19 mouse cellular contexts compared by ENCODE assay signal in the genomic region with DNA sequence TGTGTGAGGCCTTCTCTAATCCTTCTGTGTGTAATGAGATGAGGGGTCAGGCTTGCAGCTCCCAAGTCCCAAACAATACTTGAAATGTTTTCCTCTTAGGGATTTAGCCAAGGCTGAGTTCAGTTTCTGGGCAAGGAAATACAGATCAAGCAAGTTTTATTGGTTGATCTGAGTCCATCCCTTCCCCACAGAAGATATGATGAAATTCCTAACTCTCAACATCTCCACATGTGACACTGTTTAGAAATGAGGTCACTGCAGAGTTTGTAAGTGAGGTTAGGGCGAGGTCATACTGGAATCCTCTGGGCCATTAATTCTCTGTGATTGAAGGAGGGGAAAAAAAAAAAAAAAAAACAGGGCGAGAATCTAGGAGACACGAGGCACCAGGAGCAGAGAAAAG.
DNase-seq lines count a peak whose midpoint lies in the region; ATAC-seq and TF ChIP-seq lines count a peak whose summit lies in the region.
"Had no signal": no experiment of that assay in that cellular context is flagged by ENCODE, and none has a peak within 500 bp of the region (broad histone marks: within the 10 kb centered on the region; RNA-seq: fewer than 3 reads in every experiment).

No protein-coding gene starts in this region.

- H3K4me3 ChIP-seq in embryonic facial prominence, embryonic 14.5 days (ENCODE audit: low read depth, low read length): no peak overlapping the region
- no peak overlapping the region for H3K4me3 ChIP-seq in embryonic facial prominence, embryonic 10.5 days
- H3K4me3 ChIP-seq in kidney, embryonic 14.5 days (ENCODE audit: low read length): no peak overlapping the region
- no peak overlapping the region for H3K4me3 ChIP-seq in midbrain, embryonic 11.5 days (ENCODE audit: low read depth, low read length)
- H3K4me3 ChIP-seq in midbrain, postnatal 0 days (ENCODE audit: low read depth, low read length): no peak overlapping the region
- H3K4me3 ChIP-seq: embryonic facial prominence, embryonic 13.5 days; forebrain, embryonic 12.5 days; hindbrain, embryonic 10.5 days; limb, embryonic 10.5 days; midbrain, embryonic 15.5 days; neural tube, embryonic 12.5 days; stomach, embryonic 15.5 days had no signal

- 54% methylated on average over 3 of the region's 3 CpGs for WGBS in embryonic facial prominence, embryonic 14.5 days
- 58% methylated on average over 3 of the region's 3 CpGs for WGBS in embryonic facial prominence, embryonic 10.5 days
- 8% methylated on average over 3 of the region's 3 CpGs for WGBS in kidney, embryonic 14.5 days
- WGBS in midbrain, embryonic 11.5 days: 62% methylated on average over 3 of the region's 3 CpGs
- 67% methylated on average over 3 of the region's 3 CpGs for WGBS in midbrain, postnatal 0 days

- H3K4me2 ChIP-seq in embryonic facial prominence, embryonic 14.5 days (ENCODE audit: low read depth, low read length): no peak overlapping the region
- no peak overlapping the region for H3K4me2 ChIP-seq in kidney, embryonic 14.5 days (replicated peaks; ENCODE audit: low read depth, low read length)
- H3K4me2 ChIP-seq in midbrain, embryonic 11.5 days: no peak overlapping the region
- H3K4me2 ChIP-seq in midbrain, postnatal 0 days (ENCODE audit: low read depth, low read length, poor library complexity, severe bottlenecking): no peak overlapping the region
- H3K4me2 ChIP-seq: embryonic facial prominence, embryonic 13.5 days; forebrain, embryonic 12.5 days; midbrain, embryonic 15.5 days; neural tube, embryonic 12.5 days; stomach, embryonic 15.5 days had no signal

- TF ChIP-seq CTCF in midbrain, postnatal 0 days (IDR thresholded peaks at IDR 0.05): no peak

- peak; percentile 26 for DNase-seq in embryonic facial prominence, embryonic 14.5 days (ENCODE audit: low spot score)
- DNase-seq in embryonic facial prominence, embryonic 10.5 days (ENCODE audit: low spot score): no peak
- no peak for DNase-seq in kidney, adult 9 months
- DNase-seq in midbrain, embryonic 11.5 days (ENCODE audit: low spot score, missing footprints): peak; percentile 75
- DNase-seq in midbrain, postnatal 0 days (ENCODE audit: low spot score): no peak
- DNase-seq in ovary, postnatal 36 days (ENCODE audit: low spot score): no peak
- no peak for DNase-seq in right cerebral cortex, postnatal 4 days
- DNase-seq: adrenal gland, adult 8-10 months; cerebellum, adult 2 months; thymus, postnatal 14 days had no signal

- H3K9ac ChIP-seq in embryonic facial prominence, embryonic 14.5 days (ENCODE audit: low read depth, low read length): no peak overlapping the region
- no peak overlapping the region for H3K9ac ChIP-seq in kidney, embryonic 14.5 days (ENCODE audit: low read depth, low read length)
- H3K9ac ChIP-seq in midbrain, embryonic 11.5 days (ENCODE audit: low read length): no peak overlapping the region
- no peak overlapping the region for H3K9ac ChIP-seq in midbrain, postnatal 0 days (replicated peaks; ENCODE audit: low read length, poor library complexity, severe bottlenecking)
- H3K9ac ChIP-seq: embryonic facial prominence, embryonic 13.5 days; forebrain, embryonic 12.5 days; liver, embryonic 14.5 days; midbrain, embryonic 15.5 days; neural tube, embryonic 12.5 days; stomach, embryonic 15.5 days had no signal

- no peaks in the 10 kb centered on the region for H3K9me3 ChIP-seq in embryonic facial prominence, embryonic 14.5 days (ENCODE audit: control insufficient read depth, low read length)
- H3K9me3 ChIP-seq in embryonic facial prominence, embryonic 10.5 days: no peaks in the 10 kb centered on the region
- H3K9me3 ChIP-seq in kidney, embryonic 14.5 days (ENCODE audit: control insufficient read depth, low read length): no peaks in the 10 kb centered on the region
- no peaks in the 10 kb centered on the region for H3K9me3 ChIP-seq in midbrain, embryonic 11.5 days (ENCODE audit: control insufficient read depth, low read length)
- no peaks in the 10 kb centered on the region for H3K9me3 ChIP-seq in midbrain, postnatal 0 days (ENCODE audit: low read length)
- H3K9me3 ChIP-seq: embryonic facial prominence, embryonic 13.5 days; forebrain, embryonic 12.5 days; hindbrain, embryonic 10.5 days; limb, embryonic 10.5 days; midbrain, embryonic 15.5 days; neural tube, embryonic 12.5 days; stomach, embryonic 15.5 days had no signal

- no peaks in the 10 kb centered on the region for H3K4me1 ChIP-seq in embryonic facial prominence, embryonic 14.5 days (ENCODE audit: control insufficient read depth, insufficient read depth, low read length)
- H3K4me1 ChIP-seq in embryonic facial prominence, embryonic 10.5 days: no peaks in the 10 kb centered on the region
- 0 out of 2 replicates have a peak, but pooled peaks cover 4% of the 10 kb centered on the region for H3K4me1 ChIP-seq in kidney, embryonic 14.5 days (ENCODE audit: control insufficient read depth, insufficient read depth, low read length)
- no peaks in the 10 kb centered on the region for H3K4me1 ChIP-seq in midbrain, embryonic 11.5 days (ENCODE audit: control insufficient read depth, insufficient read depth, low read length)
- H3K4me1 ChIP-seq in midbrain, postnatal 0 days (ENCODE audit: insufficient read depth, low read length): no peaks in the 10 kb centered on the region
- H3K4me1 ChIP-seq: embryonic facial prominence, embryonic 13.5 days; forebrain, embryonic 12.5 days; hindbrain, embryonic 10.5 days; limb, embryonic 10.5 days; midbrain, embryonic 15.5 days; neural tube, embryonic 12.5 days; stomach, embryonic 15.5 days had no signal

- H3K27me3 ChIP-seq in embryonic facial prominence, embryonic 14.5 days (replicated peaks; ENCODE audit: control insufficient read depth, insufficient read depth, low read length): no peaks in the 10 kb centered on the region
- H3K27me3 ChIP-seq in embryonic facial prominence, embryonic 10.5 days (replicated peaks; ENCODE audit: low read depth, poor library complexity, severe bottlenecking): no peaks in the 10 kb centered on the region
- H3K27me3 ChIP-seq in kidney, embryonic 14.5 days (ENCODE audit: control insufficient read depth, insufficient read depth, low read length): no peaks in the 10 kb centered on the region
- no peaks in the 10 kb centered on the region for H3K27me3 ChIP-seq in midbrain, embryonic 11.5 days (ENCODE audit: control insufficient read depth, insufficient read depth, low read length)
- no peaks in the 10 kb centered on the region for H3K27me3 ChIP-seq in midbrain, postnatal 0 days (ENCODE audit: insufficient read depth, low read length)
- H3K27me3 ChIP-seq: embryonic facial prominence, embryonic 13.5 days; forebrain, embryonic 12.5 days; midbrain, embryonic 15.5 days; neural tube, embryonic 12.5 days; stomach, embryonic 15.5 days had no signal

- H3K36me3 ChIP-seq in embryonic facial prominence, embryonic 14.5 days (ENCODE audit: control insufficient read depth, insufficient read depth, low read length): no peaks in the 10 kb centered on the region
- H3K36me3 ChIP-seq in embryonic facial prominence, embryonic 10.5 days (replicated peaks): no peaks in the 10 kb centered on the region
- no peaks in the 10 kb centered on the region for H3K36me3 ChIP-seq in kidney, embryonic 14.5 days (ENCODE audit: control insufficient read depth, insufficient read depth, low read length)
- no peaks in the 10 kb centered on the region for H3K36me3 ChIP-seq in midbrain, embryonic 11.5 days (ENCODE audit: control insufficient read depth, insufficient read depth, low read length)
- H3K36me3 ChIP-seq in midbrain, postnatal 0 days (ENCODE audit: insufficient read depth, low read length): no peaks in the 10 kb centered on the region
- H3K36me3 ChIP-seq: embryonic facial prominence, embryonic 13.5 days; forebrain, embryonic 12.5 days; hindbrain, embryonic 10.5 days; limb, embryonic 10.5 days; midbrain, embryonic 15.5 days; neural tube, embryonic 12.5 days; stomach, embryonic 15.5 days had no signal

- no peak overlapping the region for H3K27ac ChIP-seq in embryonic facial prominence, embryonic 14.5 days (replicated peaks; ENCODE audit: low read depth, low read length)
- H3K27ac ChIP-seq in embryonic facial prominence, embryonic 10.5 days (replicated peaks): no peak overlapping the region
- no peak overlapping the region for H3K27ac ChIP-seq in kidney, embryonic 14.5 days (ENCODE audit: low read depth, low read length)
- no peak overlapping the region for H3K27ac ChIP-seq in midbrain, embryonic 11.5 days (ENCODE audit: low read depth, low read length)
- H3K27ac ChIP-seq in midbrain, postnatal 0 days (ENCODE audit: low read depth, low read length): no peak overlapping the region
- H3K27ac ChIP-seq: embryonic facial prominence, embryonic 13.5 days; forebrain, embryonic 12.5 days; hindbrain, embryonic 10.5 days; limb, embryonic 10.5 days; liver, embryonic 14.5 days; midbrain, embryonic 15.5 days; neural tube, embryonic 12.5 days; stomach, embryonic 15.5 days had no signal

- no peak; the same call in 1 of the 2 replicates for ATAC-seq in embryonic facial prominence, embryonic 14.5 days (ENCODE audit: low read depth)
- peak; percentile 62; the same call in 1 of the 2 replicates for ATAC-seq in kidney, embryonic 14.5 days (ENCODE audit: low FRiP score, low TSS enrichment)
- ATAC-seq in midbrain, embryonic 11.5 days (ENCODE audit: low FRiP score): no peak
- ATAC-seq in midbrain, postnatal 0 days (ENCODE audit: low FRiP score): no peak
- ATAC-seq: midbrain, embryonic 15.5 days had no signal

Comparison
In these comparisons a context has a peak if more than half of its experiments do, and no peak if none do; other contexts are left out.
1. DNase-seq: peak in embryonic facial prominence, embryonic 14.5 days (single experiment) and midbrain, embryonic 11.5 days (single experiment); none in embryonic facial prominence, embryonic 10.5 days (single experiment), kidney, adult 9 months (single experiment), midbrain, postnatal 0 days (single experiment), ovary, postnatal 36 days (single experiment) and right cerebral cortex, postnatal 4 days (single experiment).